Mouse (Mus musculus): ENCODE measurements around the gene Atoh1. TPM values are rescaled to one million over a fixed set of nuclear protein-coding genes. Genes with fewer than 3 reads are reported as not detected.

Atoh1 gene
- not detected for polyA plus RNA-seq (2017; shearing (Covaris generic))

DNA sequence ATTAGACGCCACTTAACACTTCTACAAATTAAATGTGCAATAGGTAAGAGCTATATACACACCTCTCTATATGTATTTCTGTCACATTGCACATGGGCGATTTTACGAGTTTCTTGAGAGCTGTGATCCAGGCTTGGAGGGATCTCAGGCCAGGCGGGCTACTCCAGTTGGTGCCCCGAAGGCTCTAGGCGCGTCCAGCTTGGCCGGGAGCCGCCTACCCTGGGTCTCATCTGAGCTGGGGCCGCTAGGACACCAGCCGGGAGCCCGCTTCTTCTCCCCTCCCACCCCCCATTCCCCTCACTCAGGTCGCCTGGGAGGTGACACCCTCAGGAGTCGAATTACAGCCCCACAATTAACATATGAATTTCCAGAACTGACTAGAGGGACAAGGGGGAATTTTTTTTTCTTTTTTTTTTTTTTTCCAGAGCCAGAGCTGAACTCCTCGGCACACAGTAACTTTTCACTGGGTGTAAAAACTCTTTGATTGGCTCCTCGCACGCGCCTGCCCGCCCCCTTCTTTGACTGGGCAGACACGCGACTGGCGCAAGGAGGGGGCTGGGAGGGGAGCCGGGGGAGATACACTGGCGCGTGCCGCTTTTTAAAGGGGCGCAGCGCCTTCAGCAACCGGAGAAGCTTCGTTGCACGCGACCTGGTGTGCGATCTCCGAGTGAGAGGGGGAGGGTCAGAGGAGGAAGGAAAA lies at the start of gene Atoh1:
Gene Atoh1 (plus strand): TSS at position 627 of the 700 bp plus-strand sequence.

Data from inflammation-experienced regulatory T-cells, adult 16 weeks (primary cell).